Mouse (Mus musculus): ENCODE data around the gene Cyp2a22. TPM values are rescaled to one million over a fixed set of nuclear protein-coding genes. Genes with fewer than 3 reads are reported as not detected.

The Cyp2a22 gene
- not detected for polyA plus RNA-seq (2017; shearing (Covaris generic))

GRCm38 (mm10) chr7:26939262-26939661 is at the start of gene Cyp2a22:
Gene Cyp2a22 (minus strand): TSS chr7:26939384.

Other genes with a start within 250 kb of the Cyp2a22 start
- gene Cyp2b19, start 182.2 kb downstream of the Cyp2a22 start, polyA plus RNA-seq (2017; shearing (Covaris generic)), result not detected
- not detected for gene Cyp2g1, start 130.5 kb downstream of the Cyp2a22 start, polyA plus RNA-seq (2017; shearing (Covaris generic))
- not detected for gene Cyp2a5, start 104.1 kb downstream of the Cyp2a22 start, polyA plus RNA-seq (2017; shearing (Covaris generic))
- gene Cyp2a12, start 89.7 kb upstream of the Cyp2a22 start, polyA plus RNA-seq (2017; shearing (Covaris generic)), result not detected
- not detected for gene Cyp2f2, start 180.5 kb upstream of the Cyp2a22 start, polyA plus RNA-seq (2017; shearing (Covaris generic))
- not detected for gene Cyp2t4, start 214.3 kb upstream of the Cyp2a22 start, polyA plus RNA-seq (2017; shearing (Covaris generic))
- gene Egln2, start 227.4 kb upstream of the Cyp2a22 start, polyA plus RNA-seq (2017; shearing (Covaris generic)), result 91.6 TPM
- 171 TPM for gene Rab4b, start 239.5 kb upstream of the Cyp2a22 start, polyA plus RNA-seq (2017; shearing (Covaris generic))
- gene Gm21983, start 241.7 kb upstream of the Cyp2a22 start, polyA plus RNA-seq (2017; shearing (Covaris generic)), result 0.89 TPM
- gene Mia, start 241.8 kb upstream of the Cyp2a22 start, polyA plus RNA-seq (2017; shearing (Covaris generic)), result 0.98 TPM

All from inflammation-experienced regulatory T-cells, adult 16 weeks (primary cell).